Comparison of ENCODE assay signal across 8 mouse cellular contexts in genomic region chr1:195092220-195092720, GRCm38 (mm10). TPM values are rescaled to one million over a fixed set of nuclear protein-coding genes. Genes with fewer than 3 reads are reported as not detected.
DNase-seq lines count a peak whose midpoint lies in the region; ATAC-seq and TF ChIP-seq lines count a peak whose summit lies in the region.

Gene Cd46 (minus strand): TSS chr1:195092249.

- peaks cover 23% of the 10 kb centered on the region for H3K4me1 ChIP-seq in G1E (ENCODE audit: insufficient read depth, low read depth, low read length)
- H3K4me1 ChIP-seq in bone marrow macrophage, adult 2 months (ENCODE audit: control insufficient read depth, insufficient read depth, low read length) = no peaks in the 10 kb centered on the region

- peaks cover 8% of the 10 kb centered on the region for H3K36me3 ChIP-seq in G1E (replicated peaks)

- H3K27me3 ChIP-seq in G1E (ENCODE audit: insufficient read depth, low read length) = no peaks in the 10 kb centered on the region

- 0 out of 2 replicates have a peak within 1 kb of the TSS, but pooled peaks have one; percentile 20 for H3K27ac ChIP-seq in bone marrow macrophage, adult 2 months (ENCODE audit: insufficient read depth, low read depth, low read length)

- ATAC-seq in G1E (ENCODE audit: extremely low read depth, insufficient number of reproducible peaks, low FRiP score, poor library complexity, severe bottlenecking) = peak; percentile 95

- intact Hi-C loops in heart, postnatal 10 days (cut with DNase I) = no loop called here

- no peak for TF ChIP-seq CTCF in G1E (IDR thresholded peaks at IDR 0.05; ENCODE audit: low read depth, low read length)
- no peak for TF ChIP-seq CTCF in bone marrow macrophage, adult 2 months (IDR thresholded peaks at IDR 0.05; ENCODE audit: low read depth, low read length)

- TF ChIP-seq POLR2A in bone marrow macrophage, adult 2 months (IDR thresholded peaks at IDR 0.05; ENCODE audit: borderline replicate concordance, low read depth, low read length) = no peak

- no peaks in the 10 kb centered on the region for H3K9me3 ChIP-seq in G1E (replicated peaks)

- H3K4me3 ChIP-seq in G1E (ENCODE audit: low read depth, low read length) = peak within 1 kb of the TSS; percentile 72
- peak within 1 kb of the TSS; percentile 70 for H3K4me3 ChIP-seq in bone marrow macrophage, adult 2 months (ENCODE audit: insufficient read depth, low read length)

- DNase-seq in G1E (ENCODE audit: low spot score) = peak; percentile 81
- peak; percentile 16 for DNase-seq in fat pad, adult 2 months (ENCODE audit: extremely low read depth, low read depth, low spot score)
- peak; percentile 69 to 80 for DNase-seq in heart, postnatal 10 days
- DNase-seq in kidney, postnatal 36 days = peak; percentile 88 to 91
- peak; percentile 73 for DNase-seq in lung, postnatal 14 days
- DNase-seq in ovary, postnatal 36 days (ENCODE audit: low spot score) = peak; percentile 74
- DNase-seq in urinary bladder, postnatal 14 days (ENCODE audit: low spot score) = peak; percentile 83

RNA-seq across cellular contexts. Expression of gene Cd46, which starts in this region (rescaled TPM):
- 2.8 and 3.7 TPM in 2 replicates for total RNA-seq in G1E (2014; fragmentation: Nextera tagmentation)
- total RNA-seq in G1E (2017) = 0.99 and 1.1 TPM in 2 replicates
- 0.03 TPM in 1 of 2 replicates, not detected in the other for polyA plus RNA-seq in G1E (2012)
- polyA plus RNA-seq in bone marrow macrophage, adult 2 months (2012; ENCODE audit: insufficient read depth, insufficient read length, missing spikeins) = 2.9 and 3.5 TPM in 2 replicates
- total RNA-seq in heart, postnatal 10 days (2021) = 1 to 10 TPM; 1.7 TPM

Comparison
In these comparisons a context has a peak if more than half of its experiments do, and no peak if none do; other contexts are left out.
1. Peak in every context shown above with its lines: DNase-seq, ATAC-seq, H3K4me3 ChIP-seq and H3K27ac ChIP-seq.
2. DNase-seq: peak in every context shown above with its lines; median percentile 90 in kidney, postnatal 36 days; 83 in urinary bladder, postnatal 14 days; 81 in G1E; 74 in heart, postnatal 10 days; 74 in ovary, postnatal 36 days; 73 in lung, postnatal 14 days; 16 in fat pad, adult 2 months.